Mouse (Mus musculus) kidney, embryonic 14.5 days (tissue): ENCODE measurements at regions not wholly inside any gene's neighbourhood (a gene's known extent, or its start where the extent isn't known, plus 50 kb on each side); places are given as distances from the start of the nearest gene placed in this dataset.

Source experiments
- ATAC-seq: fragments of 200-750 bp; cut with Nextera tagmentation; 2 replicates; pipeline ENCODE4 v1.8.0; 2017; ENCODE audit warnings: moderate number of reproducible peaks, mild to moderate bottlenecking, moderate TSS enrichment, moderate library complexity; ENCODE audit not compliant: low FRiP score, low TSS enrichment
- H3K27ac ChIP-seq: fragments of 300-500 bp; sonication (generic); 2 replicates; pipeline ENCODE4 v1.5.1; 2014; ENCODE audit warnings: low read depth, mild to moderate bottlenecking, low read length, moderate library complexity, mixed read lengths
- H3K27me3 ChIP-seq: fragments of 300-500 bp; sonication (generic); 2 replicates; pipeline ENCODE4 v1.6.1; 2014; ENCODE audit warnings: mild to moderate bottlenecking, low read length; ENCODE audit not compliant: control insufficient read depth, insufficient read depth
- H3K36me3 ChIP-seq: fragments of 300-500 bp; sonication (generic); 2 replicates; pipeline ENCODE4 v1.6.1; 2014; ENCODE audit warnings: low read length, mixed read lengths; ENCODE audit not compliant: control insufficient read depth, insufficient read depth
- H3K4me1 ChIP-seq: fragments of 300-500 bp; sonication (generic); 2 replicates; pipeline ENCODE4 v1.6.1; 2014; ENCODE audit warnings: low read length, mixed read lengths; ENCODE audit not compliant: control insufficient read depth, insufficient read depth
- H3K4me2 ChIP-seq: fragments of 300-500 bp; sonication (generic); replicated peaks from 2 replicates; pipeline ENCODE4 v1.6.1; 2014; ENCODE audit warnings: low read depth, mild to moderate bottlenecking, low read length
- H3K4me3 ChIP-seq: fragments of 300-500 bp; sonication (generic); 2 replicates; pipeline ENCODE4 v1.5.1; 2014; ENCODE audit warnings: mild to moderate bottlenecking, low read length
- H3K9ac ChIP-seq: fragments of 300-500 bp; sonication (generic); 2 replicates; pipeline ENCODE4 v1.6.1; 2014; ENCODE audit warnings: low read depth, mild to moderate bottlenecking, low read length, moderate library complexity
- H3K9me3 ChIP-seq: fragments of 300-500 bp; sonication (generic); 2 replicates; pipeline ENCODE4 v1.6.1; 2016; ENCODE audit warnings: low read length; ENCODE audit not compliant: control insufficient read depth
- WGBS: fragments of 180-500 bp; shearing (Covaris S2); extraction: QIAGEN DNeasy Blood & Tissue Kit; methylation state at CpG from one replicate; pipeline ENCODE4 v1.1.7; 2014; 5-methylcytosine and 5-hydroxymethylcytosine counted together

- Histone ChIP-seq H3K27me3 (no peaks in the 10 kb centered on the region), H3K4me3 (no peak overlapping the region), H3K4me2 (no peak overlapping the region), H3K9me3 (no peaks in the 10 kb centered on the region), H3K36me3 (no peaks in the 10 kb centered on the region), H3K27ac (no peak overlapping the region), H3K4me1 (no peaks in the 10 kb centered on the region), H3K9ac (no peak overlapping the region)
- ATAC-seq: no peak
- 64% methylated on average over 5 of the region's 5 CpGs for WGBS
Observed at GRCm38 (mm10) chr3:128200574-128201235, 304.6 kb upstream of the Fam241a start.

GRCm38 (mm10) chr3:128199466-128199865 lies 303.3 kb upstream of the Fam241a start:
- Histone ChIP-seq H3K27ac (no peak overlapping the region), H3K4me3 (no peak overlapping the region), H3K36me3 (no peaks in the 10 kb centered on the region), H3K9ac (no peak overlapping the region), H3K27me3 (no peaks in the 10 kb centered on the region), H3K4me2 (no peak overlapping the region), H3K4me1 (no peaks in the 10 kb centered on the region), H3K9me3 (no peaks in the 10 kb centered on the region)
- ATAC-seq: no peak
- WGBS: 91% methylated on average over 2 of the region's 2 CpGs

- no peak overlapping the region for H3K4me3 ChIP-seq
- H3K9me3 ChIP-seq: no peaks in the 10 kb centered on the region
- ATAC-seq: no peak
- H3K27me3 ChIP-seq: no peaks in the 10 kb centered on the region
- no peak overlapping the region for H3K9ac ChIP-seq
- H3K36me3 ChIP-seq: no peaks in the 10 kb centered on the region
- H3K4me1 ChIP-seq: no peaks in the 10 kb centered on the region
- 60% methylated on average over 17 of the region's 17 CpGs for WGBS
- no peak overlapping the region for H3K4me2 ChIP-seq
- no peak overlapping the region for H3K27ac ChIP-seq
Observed at GRCm38 (mm10) chr3:128192046-128192800, 296.1 kb upstream of the Fam241a start.

- 0 out of 2 replicates have a peak, but pooled peaks have one; percentile 33 for ATAC-seq
- 58% methylated on average over 9 of the region's 9 CpGs for WGBS
- Histone ChIP-seq H3K36me3 (no peaks in the 10 kb centered on the region), H3K27ac (no peak overlapping the region), H3K4me2 (no peak overlapping the region), H3K4me3 (no peak overlapping the region), H3K9ac (no peak overlapping the region), H3K9me3 (no peaks in the 10 kb centered on the region), H3K27me3 (no peaks in the 10 kb centered on the region), H3K4me1 (no peaks in the 10 kb centered on the region)
Observed at GRCm38 (mm10) chr3:128187330-128188044, 291.4 kb upstream of the Fam241a start.

GRCm38 (mm10) chr3:128186278-128186677 lies 290.2 kb upstream of the Fam241a start:
- H3K36me3 ChIP-seq: no peaks in the 10 kb centered on the region
- no peak overlapping the region for H3K4me3 ChIP-seq
- no peak overlapping the region for H3K27ac ChIP-seq
- no peak overlapping the region for H3K4me2 ChIP-seq
- H3K27me3 ChIP-seq: no peaks in the 10 kb centered on the region
- no peaks in the 10 kb centered on the region for H3K9me3 ChIP-seq
- no peaks in the 10 kb centered on the region for H3K4me1 ChIP-seq
- no peak overlapping the region for H3K9ac ChIP-seq
- 11% methylated on average over 4 of the region's 4 CpGs for WGBS
- peak; percentile 83 for ATAC-seq

GRCm38 (mm10) chr3:128181221-128181908 lies 285.2 kb upstream of the Fam241a start:
- no peak overlapping the region for H3K9ac ChIP-seq
- no peaks in the 10 kb centered on the region for H3K27me3 ChIP-seq
- H3K27ac ChIP-seq: no peak overlapping the region; the same call in 1 of the 2 replicates
- H3K4me1 ChIP-seq: no peaks in the 10 kb centered on the region
- ATAC-seq: peak; percentile 96
- no peak overlapping the region for H3K4me3 ChIP-seq
- no peaks in the 10 kb centered on the region for H3K36me3 ChIP-seq
- H3K9me3 ChIP-seq: no peaks in the 10 kb centered on the region
- H3K4me2 ChIP-seq: no peak overlapping the region
- WGBS: 25% methylated on average over 7 of the region's 7 CpGs

- ATAC-seq: no peak
- H3K9me3 ChIP-seq: no peaks in the 10 kb centered on the region
- no peak overlapping the region for H3K27ac ChIP-seq
- 59% methylated on average over 8 of the region's 8 CpGs for WGBS
- H3K4me3 ChIP-seq: no peak overlapping the region
- no peaks in the 10 kb centered on the region for H3K4me1 ChIP-seq
- no peak overlapping the region for H3K9ac ChIP-seq
- no peaks in the 10 kb centered on the region for H3K36me3 ChIP-seq
- H3K27me3 ChIP-seq: no peaks in the 10 kb centered on the region
- H3K4me2 ChIP-seq: no peak overlapping the region
Observed at GRCm38 (mm10) chr3:128149216-128149615, 253.1 kb upstream of the Fam241a start.

- H3K4me1 ChIP-seq: no peaks in the 10 kb centered on the region
- no peak overlapping the region for H3K27ac ChIP-seq
- no peaks in the 10 kb centered on the region for H3K27me3 ChIP-seq
- WGBS: 55% methylated on average over 7 of the region's 7 CpGs
- no peak overlapping the region for H3K4me2 ChIP-seq
- no peak overlapping the region for H3K4me3 ChIP-seq
- ATAC-seq: no peak
- no peak overlapping the region for H3K9ac ChIP-seq
- H3K9me3 ChIP-seq: no peaks in the 10 kb centered on the region
- no peaks in the 10 kb centered on the region for H3K36me3 ChIP-seq
Observed at GRCm38 (mm10) chr3:128145329-128145728, 249.2 kb upstream of the Fam241a start.
